Mouse (Mus musculus) lung, adult 10 weeks (tissue): ENCODE data around the gene Nppc. TPM values are rescaled to one million over a fixed set of nuclear protein-coding genes. Genes with fewer than 3 reads are reported as not detected.

Source experiments
- polyA plus RNA-seq: library from polyadenylated mRNA; stranded (reverse); fragments of 350-450 nt; fragmentation: Illumina TruSeq; extraction: RNeasy Lipid Tissue Mini Kit (QIAGEN cat#74804); gene quantifications from one replicate; pipeline ENCODE4 v1.2.3, GENCODE M21; 2014; ENCODE audit warnings: low read depth, low replicate concordance; ENCODE audit not compliant: insufficient read depth

The Nppc gene
- not detected for polyA plus RNA-seq

GRCm38 (mm10) chr1:86670279-86671038 is at the start of gene Nppc:
Gene Nppc, minus strand, starts transcription at chr1:86670571.

GRCm38 (mm10) chr1:86703300-86703964 is 33.1 kb upstream of the Nppc start, which contains the start of gene Dis3l2:
Gene Dis3l2, plus strand, starts transcription at chr1:86703808.

Other genes with a start within 250 kb of the Nppc start
- 0.81 TPM for gene Nmur1, start 244.3 kb downstream of the Nppc start, polyA plus RNA-seq
- gene Tex44, start 244.2 kb downstream of the Nppc start, polyA plus RNA-seq: not detected
- gene Ptma, start 143.8 kb downstream of the Nppc start, polyA plus RNA-seq: 1,182 TPM
- 28.8 TPM for gene Pde6d, start 87.9 kb downstream of the Nppc start, polyA plus RNA-seq
- gene Cops7b, start 87.7 kb downstream of the Nppc start, polyA plus RNA-seq: 10.9 TPM
- 6.8 TPM for gene Dis3l2, start 33.2 kb upstream of the Nppc start, polyA plus RNA-seq